Mouse (Mus musculus): Measurements from ENCODE around the gene Map3k5. TPM values are rescaled to one million over a fixed set of nuclear protein-coding genes. Genes with fewer than 3 reads are reported as not detected.

Gene Map3k5
- total RNA-seq, 2 experiments from 2014 or later = 24.2 to 24.4 TPM

DNA sequence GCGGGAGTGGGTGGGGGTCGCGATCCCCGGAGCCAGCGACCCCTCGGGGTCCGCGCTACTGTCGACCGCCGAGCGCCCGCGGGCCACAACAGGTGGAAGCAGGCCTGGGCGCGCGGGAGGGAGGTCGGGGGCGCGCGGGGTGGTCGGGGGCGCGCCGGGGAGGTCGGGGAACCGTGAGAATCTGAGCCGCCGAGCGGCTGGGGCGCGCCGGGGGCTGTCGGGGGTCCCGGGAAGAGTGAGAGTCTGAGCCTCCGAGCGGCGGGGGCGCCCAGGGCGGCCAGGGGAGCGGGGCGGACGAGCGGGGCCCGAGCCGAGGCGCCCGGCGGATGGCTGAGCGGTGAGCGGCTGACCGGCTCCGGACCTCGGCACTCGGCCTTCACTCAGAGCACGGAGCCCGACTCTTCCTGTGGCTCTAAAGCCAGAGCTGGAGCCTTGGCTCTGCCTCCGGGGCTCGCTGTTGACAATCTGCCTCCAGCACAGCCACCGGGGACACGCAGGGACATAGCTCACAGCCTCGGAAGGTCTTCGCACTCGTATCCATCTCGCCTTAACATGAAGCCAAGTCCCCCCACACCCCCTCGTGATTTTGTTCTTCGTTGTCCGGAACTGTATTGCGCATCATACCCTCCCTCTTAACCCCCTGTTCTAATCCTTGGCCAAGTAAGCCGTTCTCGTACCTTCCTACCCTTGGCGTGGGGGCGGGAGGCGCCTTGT lies 215.0 kb downstream of the Map3k5 start:
- DNase-seq (ENCODE audit: low spot score in 2 of 2) = peak; percentile 48 to 55

DNA sequence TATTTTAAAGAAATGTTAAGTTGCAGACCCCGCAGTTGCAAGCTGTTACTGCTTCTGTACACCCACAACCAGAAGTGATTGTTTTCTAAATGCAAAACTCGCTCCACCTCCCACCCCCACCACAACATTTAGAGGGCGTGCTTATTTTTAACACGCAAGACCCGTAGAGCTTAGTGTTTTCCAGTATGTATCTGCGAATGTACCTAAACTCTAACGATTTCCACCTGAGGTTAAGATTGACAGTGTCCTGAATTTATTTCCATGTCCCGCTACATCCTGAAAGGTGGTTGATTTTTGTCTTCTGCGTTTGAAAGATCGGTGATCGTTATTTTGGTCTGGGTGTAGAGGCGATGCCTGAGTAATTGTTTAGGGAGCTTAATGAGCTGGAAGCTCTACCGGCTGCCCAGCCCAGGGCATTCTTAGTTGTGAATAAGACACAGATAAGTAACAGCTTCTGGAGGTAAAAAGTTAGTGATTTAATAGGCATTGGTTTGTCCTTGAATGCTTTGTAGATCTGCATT lies 215.6 kb downstream of the Map3k5 start:
- peak; percentile 16 to 58 for DNase-seq (ENCODE audit: low spot score in 2 of 2)

DNA sequence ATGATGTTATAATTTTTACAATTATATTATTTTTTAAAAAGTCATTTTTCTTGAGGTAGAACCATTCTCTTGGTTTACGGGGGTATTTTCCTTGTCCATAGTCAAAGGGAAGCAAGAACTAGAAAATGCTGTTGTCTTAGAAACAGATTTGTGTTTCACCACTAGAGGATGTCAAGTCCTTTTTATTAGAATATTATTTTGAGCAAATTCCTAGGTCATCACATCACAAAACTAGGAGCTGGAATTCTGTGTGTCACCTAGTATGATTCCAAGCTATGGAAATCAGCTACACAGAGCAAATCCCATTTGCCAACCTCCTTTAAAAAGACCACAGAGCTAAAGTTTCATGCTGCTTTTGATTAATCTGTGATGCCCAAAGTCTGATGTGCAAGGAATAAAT lies 217.9 kb downstream of the Map3k5 start:
- no peak for DNase-seq (ENCODE audit: low spot score in 2 of 2)

DNA sequence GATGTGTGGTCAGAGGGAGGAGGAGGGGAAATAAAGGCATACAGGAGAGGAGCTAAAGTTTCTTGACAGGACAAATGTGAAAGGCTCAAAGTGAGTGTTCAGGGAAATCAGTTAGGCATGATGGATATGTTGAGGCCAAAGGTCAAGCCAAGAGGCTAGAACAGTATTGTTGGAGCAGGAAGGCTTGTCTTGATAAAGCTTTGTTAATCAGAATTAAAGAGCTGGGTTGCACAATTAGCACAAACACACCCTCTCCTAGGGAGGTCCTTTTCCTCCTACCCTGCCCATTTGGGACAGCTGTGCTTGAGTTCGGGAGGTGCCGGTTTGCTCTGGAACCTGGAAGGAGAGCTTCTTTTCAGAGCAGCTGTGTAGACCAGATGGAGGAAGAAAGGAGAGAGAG lies 219.2 kb downstream of the Map3k5 start:
- DNase-seq (ENCODE audit: low spot score in 2 of 2) = no peak

DNA sequence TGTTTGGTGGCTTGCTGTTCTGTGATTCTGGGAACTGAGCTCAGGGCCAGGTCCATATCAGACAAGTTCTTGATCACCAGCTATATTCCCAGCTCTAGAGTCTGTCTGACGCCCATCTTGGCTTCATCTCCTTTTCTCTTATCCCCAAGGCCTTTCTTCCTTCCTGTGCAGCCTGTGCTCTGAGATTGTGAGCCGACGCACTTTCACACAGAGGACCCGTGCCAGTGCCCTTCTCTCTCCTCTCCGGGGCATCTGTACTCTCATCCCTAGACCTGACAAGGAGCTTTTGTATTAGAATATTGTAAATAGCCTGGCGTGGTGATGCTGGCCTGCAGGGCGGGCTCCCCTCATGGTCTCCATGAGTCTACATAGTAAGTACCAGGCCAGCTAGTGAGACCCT lies 221.1 kb downstream of the Map3k5 start:
- no peak for DNase-seq (ENCODE audit: low spot score in 2 of 2)

DNA sequence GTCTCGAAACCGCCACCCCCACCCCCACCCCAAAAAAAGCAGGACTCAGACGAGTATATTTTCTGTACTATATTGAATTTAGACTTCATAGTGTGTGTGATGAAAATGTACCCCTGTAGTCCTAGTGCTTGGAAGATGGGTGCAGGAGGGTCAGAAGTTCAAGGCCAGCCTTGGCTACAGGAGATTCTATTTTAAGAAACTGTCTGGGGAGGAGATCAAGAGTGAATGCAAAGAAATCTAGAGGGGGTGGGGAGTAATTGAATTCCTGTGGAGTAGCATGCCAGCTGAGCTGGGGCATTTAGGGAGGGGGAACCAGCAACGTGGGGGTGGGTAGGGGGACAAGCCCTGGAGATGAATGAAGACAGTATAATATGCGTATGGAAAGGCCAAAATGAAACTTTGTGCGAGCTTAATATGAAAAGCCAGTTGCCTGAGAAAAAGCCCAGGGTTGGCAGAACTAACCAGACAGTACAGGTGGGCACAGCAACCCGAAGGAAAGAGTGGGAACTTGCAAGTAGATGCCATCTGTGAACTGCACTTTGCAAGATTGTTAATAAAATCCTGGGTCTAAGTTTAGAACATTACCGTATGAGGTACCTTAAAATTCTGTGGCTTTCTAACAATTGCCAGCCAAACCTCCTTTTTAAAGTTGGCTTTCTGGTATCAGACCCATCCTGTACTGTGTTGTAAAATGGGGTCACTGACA lies 222.9 kb downstream of the Map3k5 start:
- DNase-seq (ENCODE audit: low spot score in 2 of 2) = no peak

DNA sequence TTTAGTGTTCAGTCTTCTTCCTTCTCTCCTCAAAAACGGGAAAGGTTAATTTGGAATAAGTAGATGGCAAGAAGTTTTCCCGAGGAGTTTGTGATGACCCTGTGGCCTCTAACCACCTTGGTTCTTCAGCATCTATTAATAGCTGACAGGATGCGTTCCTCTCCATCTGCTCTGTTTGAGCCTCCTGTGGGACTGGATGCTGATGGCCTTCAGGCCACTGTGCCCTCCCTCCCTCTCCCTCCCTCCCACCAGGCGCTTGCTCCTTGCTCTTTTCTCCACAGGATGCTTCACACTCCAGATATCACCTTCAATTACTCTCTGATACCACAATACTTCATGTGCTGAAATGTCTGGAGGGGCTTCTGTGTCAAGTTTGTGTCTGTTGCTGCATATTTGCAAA lies 224.5 kb downstream of the Map3k5 start:
- DNase-seq (ENCODE audit: low spot score in 2 of 2) = no peak

DNA sequence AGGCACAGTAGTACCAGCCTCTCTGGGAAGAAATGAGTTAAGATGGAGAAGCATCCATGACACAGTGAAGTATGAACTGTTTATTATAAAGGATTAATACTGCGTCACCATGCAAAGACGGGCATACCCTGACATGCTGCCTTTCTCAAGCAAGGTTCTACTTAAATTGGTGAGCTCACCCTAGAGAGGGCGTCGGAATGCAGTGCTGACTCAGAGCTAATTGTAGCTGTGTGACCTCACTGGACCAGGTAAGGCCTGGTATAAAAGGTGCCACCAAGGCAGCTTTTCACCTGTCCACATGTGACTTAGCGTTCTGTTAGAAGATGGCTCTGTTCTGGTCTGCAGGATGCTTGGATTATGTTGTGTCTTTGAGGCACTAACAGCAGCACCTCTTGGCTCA lies 225.0 kb downstream of the Map3k5 start:
- DNase-seq (ENCODE audit: low spot score in 2 of 2) = no peak

DNA sequence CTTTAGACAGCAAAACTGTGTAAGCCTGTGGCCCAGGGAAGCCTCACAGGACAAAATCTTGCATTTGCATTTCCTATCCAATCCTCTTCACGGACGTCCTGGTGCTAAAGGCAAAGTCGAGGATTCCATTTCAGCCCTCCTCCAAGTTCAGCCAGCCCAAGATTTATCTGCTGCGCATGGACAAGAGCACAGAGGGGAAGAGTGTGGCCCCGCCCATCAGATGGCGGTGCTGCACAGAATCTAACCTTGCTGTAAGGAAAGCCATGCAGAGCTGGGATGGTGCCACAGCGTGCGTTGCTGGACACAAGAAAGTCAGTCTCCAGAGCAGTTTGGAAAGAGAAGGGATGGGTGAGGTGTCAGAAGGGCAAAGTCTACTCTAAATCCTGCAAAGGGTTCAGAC lies 226.6 kb downstream of the Map3k5 start:
- DNase-seq (ENCODE audit: low spot score in 2 of 2) = no peak

DNA sequence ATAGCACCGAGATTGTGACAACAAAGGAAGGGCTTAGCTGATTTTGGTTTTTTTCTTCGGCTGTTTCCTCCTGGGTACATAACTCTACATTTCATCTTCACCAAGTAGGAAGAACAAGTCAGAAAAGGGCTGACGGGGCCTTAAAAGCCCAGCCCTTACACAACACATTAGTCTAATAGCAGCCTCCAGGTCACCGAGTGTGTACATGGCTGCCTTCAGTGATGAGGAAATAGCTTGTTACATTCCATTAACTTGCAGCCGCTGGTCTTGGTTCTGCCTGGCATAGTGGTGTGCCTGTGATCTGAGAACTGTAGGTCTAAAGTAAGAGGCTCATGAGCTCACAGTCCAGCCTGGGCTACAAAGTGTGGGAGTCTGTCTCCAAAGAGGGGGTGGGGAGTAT lies 230.5 kb downstream of the Map3k5 start:
- no peak for DNase-seq (ENCODE audit: low spot score in 2 of 2)

DNA sequence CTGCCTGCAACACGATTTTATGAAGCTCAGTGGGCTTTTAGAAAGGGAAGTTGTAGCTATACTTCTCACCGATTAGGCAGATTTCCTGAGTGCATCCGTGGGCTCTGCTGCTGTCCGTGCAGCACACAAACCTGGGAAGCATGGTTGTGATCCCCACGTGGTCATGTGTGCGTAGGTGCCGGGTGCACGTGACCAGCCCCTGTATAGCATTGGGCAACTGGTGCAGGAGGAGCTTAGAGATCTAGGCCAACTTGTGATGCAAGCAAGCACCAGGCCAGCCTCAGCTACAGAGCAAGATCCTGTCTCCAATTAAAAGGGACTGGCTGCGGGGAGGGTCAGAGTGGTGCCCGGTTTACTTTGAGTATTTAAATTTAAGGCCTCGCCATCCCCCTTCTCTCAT lies 232.5 kb downstream of the Map3k5 start:
- no peak for DNase-seq (ENCODE audit: low spot score in 2 of 2)

DNA sequence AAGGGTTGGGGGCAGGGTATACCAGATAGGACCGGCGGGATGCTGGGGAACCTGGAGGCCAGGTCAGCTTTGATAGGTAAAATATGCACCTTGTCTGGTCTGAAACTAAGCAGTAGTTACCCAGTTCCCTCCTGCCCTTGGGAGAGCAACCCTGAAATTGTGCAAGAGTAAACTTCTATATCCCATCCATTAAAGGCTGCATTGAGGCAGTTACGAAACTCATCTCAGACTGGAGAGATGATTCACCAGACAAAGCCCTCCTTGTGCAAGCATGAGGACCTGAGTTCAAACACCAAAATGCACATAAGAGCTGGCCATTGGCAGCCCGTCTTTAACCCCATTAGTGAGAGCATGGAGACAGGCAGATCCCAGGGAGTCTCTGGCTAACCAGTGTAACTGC lies 233.2 kb downstream of the Map3k5 start:
- no peak for DNase-seq (ENCODE audit: low spot score in 2 of 2)

DNA sequence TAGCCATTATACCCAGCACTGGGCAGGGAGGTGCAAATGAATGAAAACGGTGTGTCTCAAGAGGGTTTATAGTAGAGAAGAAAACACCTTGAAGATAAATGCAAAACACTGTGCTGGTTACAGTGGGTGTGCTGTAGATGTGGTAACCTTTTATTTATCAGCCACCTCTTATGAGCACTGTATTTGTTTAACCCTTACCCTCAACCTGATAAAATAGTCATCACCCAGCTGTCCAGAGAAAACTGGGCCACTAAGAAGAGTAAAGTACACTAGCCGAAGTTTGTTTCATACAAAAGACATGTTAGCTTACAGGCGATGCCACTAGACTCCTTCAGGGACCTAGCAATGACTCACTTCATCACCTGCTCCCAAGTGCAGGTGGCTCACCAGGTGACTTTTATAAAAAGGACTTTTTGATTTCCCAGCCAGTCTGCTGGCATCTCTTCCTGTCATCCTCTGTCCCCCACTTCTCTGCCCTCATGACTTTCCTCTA lies 235.0 kb downstream of the Map3k5 start:
- no peak for DNase-seq (ENCODE audit: low spot score in 2 of 2)

DNA sequence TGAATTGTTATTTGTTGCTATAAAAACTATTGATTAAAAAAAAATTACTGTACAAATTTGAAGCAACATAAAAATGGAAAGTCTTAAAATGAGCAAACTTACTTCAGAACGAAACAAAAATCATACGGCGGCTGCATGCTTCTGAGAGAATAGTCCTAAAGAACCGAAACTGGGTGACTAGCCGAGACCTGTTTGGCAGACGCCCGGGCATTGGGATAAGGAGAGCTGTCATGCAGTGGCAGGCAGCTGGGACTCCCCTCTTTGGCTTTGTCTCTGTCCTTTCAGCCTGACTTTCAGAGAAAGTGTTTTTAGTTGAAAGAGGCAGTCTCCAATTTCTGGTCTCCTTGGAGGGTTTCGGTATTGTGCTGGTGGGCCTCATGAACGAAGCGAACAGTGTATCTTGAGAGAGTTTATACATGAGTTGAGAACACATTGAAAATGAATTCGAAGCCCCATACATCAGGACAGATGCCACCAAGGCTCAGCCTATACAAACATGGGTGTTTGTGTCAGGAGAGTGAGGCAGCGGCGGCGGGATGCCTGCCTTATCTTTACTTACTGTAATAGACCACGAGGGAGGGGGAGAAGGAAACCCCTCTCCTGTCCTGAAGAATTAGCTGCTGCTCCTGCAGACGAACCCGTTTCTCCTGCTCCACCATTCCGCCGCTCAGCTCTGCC lies 235.8 kb downstream of the Map3k5 start:
- DNase-seq (ENCODE audit: low spot score in 2 of 2) = no peak

DNA sequence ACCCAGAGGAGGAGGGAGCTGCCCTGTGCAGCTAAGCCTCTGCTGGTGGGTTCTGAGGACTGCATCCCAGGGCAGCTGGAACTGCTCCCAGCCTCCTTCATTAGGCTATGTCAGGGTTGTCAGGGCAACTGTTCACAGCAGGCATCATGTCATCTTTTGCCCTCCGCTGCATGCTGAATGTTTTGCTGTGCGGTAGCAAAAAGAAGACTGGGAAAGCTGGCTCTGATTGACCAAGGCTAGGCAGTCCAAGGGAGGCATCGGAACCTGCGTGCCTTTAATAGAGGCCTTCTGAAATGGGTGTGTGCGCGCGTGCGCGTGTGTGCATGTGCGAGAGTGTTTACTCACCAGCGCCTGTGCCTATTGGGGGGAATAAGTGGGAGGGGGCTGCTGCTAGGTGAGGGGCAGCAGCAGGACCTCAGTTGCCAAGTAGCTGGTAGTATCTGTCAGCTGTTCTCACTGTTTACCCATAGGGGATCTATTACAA lies 236.4 kb downstream of the Map3k5 start:
- DNase-seq (ENCODE audit: low spot score in 2 of 2) = peak; percentile 83 to 87

DNA sequence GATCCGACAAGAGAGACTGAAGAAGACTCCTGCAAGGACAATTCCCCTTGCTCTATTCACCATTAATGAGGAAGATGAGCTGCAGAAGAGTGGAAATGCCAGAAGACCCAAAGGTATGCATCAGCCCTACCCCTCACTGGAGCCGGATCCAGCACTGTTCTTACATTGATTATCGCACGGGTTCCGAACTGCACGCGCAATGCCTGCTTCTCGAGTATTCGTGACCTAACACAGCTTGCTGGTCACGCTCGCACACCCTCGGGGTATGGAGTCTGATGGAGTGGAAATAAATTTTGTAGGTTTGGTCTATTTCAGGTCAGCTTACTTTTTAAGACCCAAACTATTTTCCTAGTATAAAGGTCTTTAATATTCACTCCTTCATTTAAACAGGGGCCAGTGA lies 236.9 kb downstream of the Map3k5 start:
- peak in 1 of 2 experiments; percentile 35 for DNase-seq (ENCODE audit: low spot score in 2 of 2)

DNA sequence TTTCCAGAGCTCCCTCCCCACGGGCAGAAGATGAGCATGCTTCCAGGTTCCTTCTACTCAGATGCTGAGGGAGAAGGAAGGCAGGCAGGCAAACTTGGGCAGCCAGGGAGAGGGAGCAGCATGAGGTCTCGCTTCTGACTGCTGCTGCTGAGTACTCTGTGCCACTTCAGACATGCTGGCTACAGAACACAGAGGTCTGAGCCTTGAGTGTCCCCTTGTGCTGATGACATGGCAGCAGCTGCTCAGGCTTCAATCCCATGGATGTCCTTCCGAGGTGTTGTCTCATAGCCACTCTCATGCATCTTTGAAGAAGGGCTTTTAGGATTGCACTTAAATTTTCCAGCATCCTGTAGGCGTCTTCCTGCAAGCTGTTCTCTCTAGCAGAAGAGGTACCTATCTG lies 237.5 kb downstream of the Map3k5 start:
- DNase-seq (ENCODE audit: low spot score in 2 of 2) = no peak

DNA sequence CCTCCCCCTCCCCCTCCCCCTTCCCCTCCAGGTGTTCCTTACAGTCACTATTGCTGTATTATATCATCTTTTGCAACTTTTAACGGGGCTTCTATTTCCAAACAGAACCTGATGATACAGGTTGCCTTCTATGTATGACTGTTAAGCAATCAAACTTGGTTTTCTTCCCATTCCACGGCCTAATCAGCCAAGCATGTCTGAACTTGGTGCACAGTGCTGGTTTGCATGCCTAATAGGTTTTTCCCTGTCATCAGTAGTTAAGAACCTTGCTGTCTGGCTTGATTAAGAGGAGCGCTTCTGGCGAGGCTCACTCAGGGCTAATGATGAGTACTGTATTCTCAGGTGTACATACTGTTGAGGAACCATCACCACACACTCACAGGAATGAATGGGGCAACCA lies 239.5 kb downstream of the Map3k5 start:
- DNase-seq (ENCODE audit: low spot score in 2 of 2) = no peak

DNA sequence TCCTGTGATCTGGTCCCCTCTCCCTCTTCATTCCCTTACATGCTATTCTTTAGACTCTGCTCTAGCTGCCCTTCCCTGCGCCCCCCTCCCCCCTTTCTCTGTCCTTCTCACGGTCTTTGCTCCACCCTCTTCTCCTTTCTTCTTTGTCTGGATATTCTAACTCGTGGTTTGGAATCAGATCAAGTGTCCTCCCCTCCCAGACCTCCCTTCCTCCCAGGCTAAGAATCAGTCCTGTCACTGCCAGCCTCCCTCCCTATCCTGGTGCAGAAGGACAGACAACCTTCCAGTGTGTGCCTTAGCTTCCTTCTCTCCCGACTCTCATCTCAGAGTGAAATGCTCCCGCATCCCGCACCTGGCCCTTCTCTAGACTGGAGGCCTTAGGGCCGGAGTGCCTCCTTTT lies 241.8 kb downstream of the Map3k5 start:
- DNase-seq (ENCODE audit: low spot score in 2 of 2) = no peak

DNA sequence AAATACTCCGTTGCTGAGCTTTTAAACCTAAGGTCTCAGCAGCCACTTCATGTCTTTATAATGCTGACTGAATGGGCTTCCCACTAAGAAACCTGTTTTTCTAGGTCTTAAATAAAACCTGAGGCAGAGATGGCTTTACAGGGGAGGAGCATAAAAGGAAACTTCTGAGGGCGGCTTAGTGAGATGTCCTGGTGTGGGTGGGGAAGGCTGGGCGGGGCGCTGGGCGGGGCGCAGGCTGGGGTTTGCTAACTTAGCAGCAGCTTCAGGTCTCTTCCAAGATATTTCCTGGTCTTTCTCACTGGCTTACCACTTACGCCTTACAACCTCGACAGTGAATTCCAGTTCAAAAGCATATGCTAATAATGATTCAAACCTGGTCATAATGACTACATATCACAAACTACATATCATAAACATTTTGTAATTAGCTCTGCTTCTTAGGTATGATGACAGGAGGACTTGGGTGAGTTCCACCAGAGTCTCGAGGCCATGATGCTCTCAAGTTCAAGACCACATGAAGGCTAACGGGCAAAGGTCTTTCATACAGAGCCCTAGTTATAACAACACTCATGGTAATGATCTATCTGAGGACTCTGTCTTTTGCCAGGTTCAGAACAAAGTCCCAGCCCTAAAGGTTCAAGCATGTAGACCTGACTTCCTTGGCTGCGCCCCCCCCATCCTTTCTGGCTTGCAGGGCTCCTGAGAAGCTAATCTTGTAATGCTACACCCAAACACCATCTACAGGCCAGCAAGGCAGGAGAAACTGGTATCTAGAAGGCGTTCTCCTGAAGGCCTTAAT lies 244.7 kb downstream of the Map3k5 start:
- DNase-seq (ENCODE audit: low spot score in 2 of 2) = no peak

DNA sequence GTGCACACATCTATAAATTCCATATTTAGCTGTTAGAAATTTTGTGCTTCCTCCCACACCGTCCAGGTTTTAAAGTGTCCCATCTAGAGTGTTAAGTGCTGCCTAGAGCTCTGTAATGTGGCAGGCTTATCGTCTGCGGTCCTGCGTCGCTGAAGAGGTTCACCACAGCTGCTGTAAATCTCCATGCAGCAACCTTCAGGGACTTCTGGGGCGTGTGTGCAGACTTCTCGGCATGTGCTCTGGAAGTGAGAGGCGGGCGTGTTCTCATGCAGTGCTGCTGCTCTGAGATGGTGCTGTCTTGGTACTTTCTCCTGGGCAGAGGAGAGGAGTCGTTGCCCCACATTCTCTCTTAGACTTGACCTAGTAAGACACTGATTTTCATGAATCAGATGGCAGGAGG lies 246.9 kb downstream of the Map3k5 start:
- no peak for DNase-seq (ENCODE audit: low spot score in 2 of 2)

All from layer of hippocampus, postnatal 14 days (tissue).